Mouse (Mus musculus): ENCODE data around the gene Fars2.
"Not testable (repeated sequence)": the region's sequence is repeated elsewhere in the genome, so short reads cannot be mapped to it uniquely, and the experiment has no call there.

Gene Fars2

DNA sequence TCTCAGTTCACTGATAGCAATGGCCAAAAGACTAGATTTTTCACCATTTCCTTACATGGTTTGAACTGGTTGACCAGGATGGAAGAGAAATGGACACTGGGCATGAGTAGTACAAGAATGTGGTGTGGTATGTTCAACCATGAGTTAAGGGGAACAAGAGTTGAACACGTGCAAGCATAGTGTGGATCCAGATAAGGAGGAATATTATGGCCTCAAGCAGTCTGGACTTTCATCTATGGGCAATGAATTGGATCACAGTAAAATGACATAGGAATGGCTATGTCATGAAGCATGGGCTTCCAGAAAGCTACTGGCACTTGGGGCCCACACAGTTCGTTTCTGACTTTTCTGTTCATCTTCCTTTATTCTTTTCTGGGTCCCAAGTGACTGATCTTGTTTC, 168.0 kb downstream of the Fars2 start:
- no peak for DNase-seq (ENCODE audit: low read depth, low spot score)

DNA sequence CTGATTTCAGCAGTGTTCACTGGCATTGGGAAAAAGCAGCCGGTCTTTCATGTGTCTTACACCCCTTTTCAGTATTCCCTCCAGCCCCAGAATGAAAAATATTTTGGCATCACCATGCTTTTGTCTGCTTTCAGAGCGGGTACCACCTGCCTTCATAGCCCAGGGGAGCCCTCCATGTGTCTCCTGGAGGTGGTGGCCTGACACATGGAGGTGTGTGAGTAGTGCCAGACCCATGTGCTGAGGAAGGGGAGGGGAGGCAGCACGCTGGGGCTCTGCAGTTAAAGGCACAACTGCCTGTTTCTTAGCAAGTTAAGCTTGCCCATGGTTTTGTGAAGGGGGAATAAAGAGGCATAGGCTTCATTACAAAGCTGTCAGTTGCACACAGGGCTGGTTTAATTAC, 176.3 kb downstream of the Fars2 start:
- no peak for DNase-seq (ENCODE audit: low read depth, low spot score)

DNA sequence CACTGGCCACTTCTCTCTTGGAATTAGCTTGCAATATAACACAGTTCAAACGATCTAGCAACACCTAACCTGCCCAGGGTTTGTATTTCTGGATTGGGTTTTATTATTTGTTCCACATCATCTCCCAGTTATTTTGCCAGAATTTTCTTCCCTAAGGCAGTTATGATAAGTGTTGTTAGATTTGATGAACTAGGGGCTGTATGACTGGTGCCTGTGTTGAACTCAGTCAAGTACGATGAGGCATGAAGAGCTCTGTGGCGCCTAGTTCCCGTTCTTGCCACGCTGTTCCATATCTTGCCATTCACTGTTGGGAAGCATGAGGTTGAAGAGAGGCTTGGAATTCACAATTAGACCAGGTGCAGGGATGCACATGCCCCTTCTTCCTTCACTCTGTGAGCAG, 177.3 kb downstream of the Fars2 start:
- no peak for DNase-seq (ENCODE audit: low read depth, low spot score)

DNA sequence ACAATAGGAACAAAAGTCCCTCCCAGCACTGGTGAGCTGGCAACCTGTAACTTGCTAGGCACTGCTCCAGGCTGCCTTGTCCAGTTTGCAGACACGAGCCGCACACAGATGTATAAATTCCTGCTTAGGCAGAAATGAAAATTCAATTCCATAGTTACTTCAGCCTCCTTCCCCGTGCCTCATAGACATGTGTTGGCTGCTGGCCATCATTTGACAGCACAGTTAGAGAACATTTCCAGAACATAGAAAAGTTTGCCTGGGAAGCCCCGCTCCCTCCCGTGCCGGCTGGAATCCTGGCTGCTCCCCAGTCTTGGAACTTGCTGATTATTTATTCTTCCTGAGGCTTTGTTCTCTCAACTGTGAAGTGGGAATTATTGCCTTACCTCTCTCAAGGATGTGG, 178.6 kb downstream of the Fars2 start:
- DNase-seq (ENCODE audit: low read depth, low spot score) = no peak

DNA sequence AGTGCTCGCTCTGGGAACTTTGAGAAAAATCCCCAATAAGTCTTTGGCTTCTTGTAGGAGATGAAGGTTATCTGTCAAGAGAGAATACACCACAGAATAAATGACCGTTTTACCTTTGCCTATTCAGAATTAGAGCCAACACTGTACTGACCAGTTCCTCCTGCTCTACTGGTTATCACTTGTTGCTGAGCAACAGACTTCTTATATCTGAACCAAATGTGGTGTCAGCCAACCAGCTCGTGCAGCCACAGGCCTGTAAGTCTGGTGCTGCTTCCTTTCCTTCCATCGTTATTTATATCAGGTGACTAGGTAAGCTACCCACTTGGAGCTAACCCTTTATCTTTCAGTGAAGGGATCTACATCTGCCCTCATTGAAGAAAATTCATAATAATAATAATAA, 179.4 kb downstream of the Fars2 start:
- DNase-seq (ENCODE audit: low read depth, low spot score) = no peak

DNA sequence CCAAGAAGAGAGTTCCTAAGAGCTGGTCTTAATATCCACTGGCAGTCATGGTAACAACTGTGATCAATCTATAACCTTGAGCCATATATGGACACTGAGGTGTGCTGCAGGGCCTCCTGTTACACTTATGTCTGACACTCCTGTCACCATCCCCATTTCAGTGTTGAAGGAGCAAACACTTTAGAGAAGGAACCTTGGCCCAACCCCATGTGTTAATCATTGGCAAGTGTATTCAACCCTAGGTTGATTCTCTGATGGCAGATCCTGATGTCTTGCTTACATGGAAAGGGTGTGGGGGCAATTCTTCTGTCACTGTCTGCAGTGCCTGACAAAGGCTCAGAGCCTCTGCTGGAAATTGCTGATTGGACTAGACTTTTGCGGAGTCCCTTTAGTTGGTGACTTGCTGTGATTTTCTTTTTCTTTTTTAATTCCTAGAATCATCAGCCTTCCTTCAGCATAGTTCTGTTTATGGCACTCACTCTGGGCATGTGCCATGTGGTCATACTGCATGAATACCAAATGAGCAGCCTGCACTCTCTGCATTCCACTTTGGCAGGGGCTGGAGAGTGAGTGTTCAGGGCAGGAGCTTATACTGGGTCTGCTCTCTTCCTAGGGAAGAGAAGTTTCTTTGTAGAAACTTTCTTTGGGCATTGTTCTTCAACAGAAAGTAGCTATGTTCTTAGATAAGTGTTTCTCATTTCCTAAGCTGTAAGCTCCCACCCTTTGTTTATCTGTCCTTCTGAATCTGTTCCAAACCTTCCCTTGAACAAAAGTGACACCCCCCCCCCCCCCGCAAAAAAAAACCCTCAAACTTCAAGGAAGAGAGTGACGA, 181.0 kb downstream of the Fars2 start:
- no peak for DNase-seq (ENCODE audit: low read depth, low spot score)

DNA sequence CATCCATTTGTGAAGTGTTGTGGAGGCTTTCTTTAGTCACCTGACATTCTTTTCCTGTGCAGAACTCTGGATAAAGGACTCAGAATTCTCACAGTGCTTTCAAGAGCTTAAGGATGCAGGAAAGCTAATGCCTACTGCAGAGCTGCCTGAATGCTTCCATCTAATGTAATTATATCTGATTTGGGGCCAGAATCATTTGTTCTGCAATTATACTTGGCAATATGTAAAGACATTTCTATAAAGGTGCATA, 181.5 kb downstream of the Fars2 start:
- DNase-seq (ENCODE audit: low read depth, low spot score) = no peak

DNA sequence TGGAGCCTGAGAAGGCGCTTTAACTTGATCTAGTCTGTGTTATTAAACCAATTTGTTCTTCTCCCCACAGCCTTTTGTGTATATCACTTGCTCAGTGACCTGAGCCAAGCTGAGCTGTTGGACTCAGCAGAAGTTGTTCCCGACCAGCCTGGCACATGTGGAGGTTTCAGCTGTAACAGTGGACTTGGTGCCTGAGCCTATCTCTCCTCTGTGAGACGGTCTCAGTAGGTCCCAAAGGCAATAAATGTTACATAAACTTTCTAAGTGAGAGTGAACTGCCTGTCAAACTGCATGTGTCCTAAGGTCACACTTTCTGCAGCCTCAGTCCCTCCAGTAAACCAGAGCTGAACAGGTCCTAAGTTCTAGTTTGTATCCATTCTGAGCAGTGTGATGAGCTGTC, 185.6 kb downstream of the Fars2 start:
- no peak for DNase-seq (ENCODE audit: low read depth, low spot score)

DNA sequence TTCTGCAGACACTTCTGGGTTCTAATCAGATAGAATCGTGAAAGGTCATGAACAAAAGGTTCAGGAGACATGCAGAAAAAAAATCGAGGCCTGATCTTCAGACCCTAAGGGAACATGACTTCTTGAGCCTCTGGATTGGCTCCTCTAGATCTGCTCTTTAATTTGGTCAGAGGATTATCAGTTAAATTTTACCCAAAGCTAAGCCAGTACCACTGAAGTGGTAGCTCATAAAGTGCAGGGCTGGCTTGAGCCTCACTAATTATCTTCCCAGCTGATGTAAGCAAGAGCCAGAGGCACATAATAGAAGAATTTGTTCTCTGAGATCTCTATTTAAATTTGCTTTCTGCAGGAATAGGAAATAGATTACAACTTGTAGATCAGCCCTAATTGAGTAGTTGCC, 188.1 kb downstream of the Fars2 start:
- DNase-seq (ENCODE audit: low read depth, low spot score) = no peak

DNA sequence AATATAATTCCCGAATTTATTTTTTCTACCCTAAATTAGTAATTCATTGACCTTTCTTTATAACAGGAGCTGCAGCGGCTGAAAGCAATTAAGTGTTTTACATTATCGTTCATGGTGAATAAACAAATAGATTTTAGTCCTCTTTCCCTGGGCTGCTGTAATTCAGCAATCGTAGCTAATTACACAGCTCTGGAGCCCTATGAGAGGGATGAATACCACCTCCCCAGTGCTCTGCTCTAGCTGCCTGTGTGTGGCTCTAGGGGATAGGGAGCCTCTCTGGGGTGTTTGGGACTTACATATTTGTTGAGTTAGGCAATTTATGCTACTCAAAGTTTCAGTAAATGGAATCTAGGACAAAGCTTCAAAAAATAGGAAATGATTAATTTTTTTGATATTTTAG, 190.2 kb downstream of the Fars2 start:
- DNase-seq (ENCODE audit: low read depth, low spot score) = no peak

DNA sequence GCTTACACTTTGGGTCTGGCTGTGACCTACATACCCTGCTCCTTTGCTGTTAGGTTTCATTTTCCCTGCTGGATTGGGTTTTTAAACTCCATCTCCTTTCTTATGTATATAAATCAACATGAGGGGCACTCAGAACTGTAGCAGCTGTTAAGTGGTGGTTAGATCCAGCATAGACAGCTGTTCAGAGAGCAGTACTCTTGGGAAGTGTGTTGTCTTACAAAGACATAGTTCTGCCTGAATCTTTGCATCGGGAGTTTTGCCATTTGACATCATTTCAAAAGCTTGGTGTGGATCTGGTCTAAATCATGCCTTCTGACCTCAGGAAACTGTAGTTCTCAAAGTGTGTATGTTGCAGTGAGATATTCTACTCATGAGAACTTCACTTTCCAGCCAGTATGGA, 191.9 kb downstream of the Fars2 start:
- no peak for DNase-seq (ENCODE audit: low read depth, low spot score)

DNA sequence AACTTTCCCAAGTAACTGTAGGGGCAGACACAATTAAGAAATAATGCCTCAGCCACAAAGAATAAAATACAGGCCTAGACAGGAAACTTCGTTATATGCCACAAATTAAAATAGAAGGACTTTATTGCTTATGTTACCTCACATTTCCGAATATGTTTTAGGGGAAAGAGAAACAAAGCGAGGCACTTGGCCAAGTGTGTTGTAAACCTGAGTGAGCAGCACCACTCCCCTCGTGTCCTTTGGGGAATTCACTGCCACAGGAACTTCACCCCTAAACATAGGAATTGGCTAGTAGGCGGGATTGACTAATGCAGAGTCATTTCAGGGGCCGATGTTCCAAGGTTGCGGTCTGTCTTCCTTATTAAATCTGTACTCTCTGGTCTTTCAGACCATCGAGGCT, 197.0 kb downstream of the Fars2 start:
- no peak for DNase-seq (ENCODE audit: low read depth, low spot score)

DNA sequence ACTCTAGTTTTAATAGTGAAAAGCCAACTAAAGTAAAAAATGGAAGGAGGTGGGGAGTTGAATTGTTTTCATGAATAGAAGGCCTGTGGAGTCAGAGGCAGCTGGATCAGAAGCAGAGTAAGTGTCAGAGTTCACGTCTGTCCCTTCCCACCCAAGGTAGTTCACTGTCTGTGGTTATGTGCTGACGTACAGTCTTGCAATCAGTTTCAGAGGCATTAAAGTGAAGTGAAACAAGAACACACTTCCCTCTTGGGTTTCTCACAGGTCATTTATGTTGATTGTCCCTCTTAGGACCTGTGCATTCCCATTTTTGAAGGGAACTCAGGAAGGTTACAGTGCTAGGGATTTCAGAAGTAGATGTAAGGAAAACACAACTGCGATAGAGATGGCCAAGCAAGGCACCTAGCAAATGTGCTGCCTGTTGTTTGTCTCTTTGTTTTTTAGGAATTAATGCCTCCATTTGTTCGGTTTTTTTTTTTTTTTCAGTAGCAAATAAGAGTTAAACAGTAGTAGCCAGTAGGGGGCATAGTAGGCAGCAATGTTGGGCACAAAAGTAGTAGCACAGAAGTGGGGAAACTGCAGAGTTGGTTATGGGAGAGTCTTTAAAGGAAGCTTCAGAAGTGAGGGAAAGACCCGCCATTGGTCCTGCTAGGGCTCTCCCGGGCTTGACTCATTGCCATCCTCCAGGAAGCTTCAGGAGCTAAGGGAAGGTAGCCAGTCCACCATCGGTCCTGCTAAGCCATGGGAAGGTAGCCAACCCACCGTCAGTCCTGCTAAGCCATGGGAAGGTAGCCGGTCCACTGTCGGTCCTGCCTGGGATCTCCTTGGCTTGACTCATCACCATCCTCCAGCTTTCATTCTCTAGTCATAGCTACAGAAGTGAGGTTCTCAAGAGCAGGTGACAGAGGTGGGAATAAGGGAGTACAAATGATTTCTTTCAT, 197.9 kb downstream of the Fars2 start:
- no peak for DNase-seq (ENCODE audit: low read depth, low spot score)

DNA sequence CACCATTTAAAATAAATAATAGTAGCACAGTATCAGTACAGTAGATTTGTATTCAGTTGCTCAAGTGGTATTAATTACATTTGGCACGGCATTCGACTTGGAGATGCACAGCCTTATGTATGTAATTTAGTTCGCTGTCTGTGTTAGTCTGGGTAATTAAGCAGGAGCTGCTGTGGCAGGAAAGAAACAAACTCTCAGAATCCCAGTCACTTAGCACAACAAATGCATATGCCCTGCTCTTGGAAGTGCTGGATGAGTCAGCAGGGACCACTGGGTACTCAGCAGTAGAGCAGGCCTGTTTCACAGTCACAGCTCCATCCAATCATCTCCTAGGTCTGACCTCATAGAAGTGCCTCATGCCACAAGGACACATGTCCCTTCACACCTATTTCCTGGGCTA, 200.6 kb downstream of the Fars2 start:
- no peak for DNase-seq (ENCODE audit: low read depth, low spot score)

DNA sequence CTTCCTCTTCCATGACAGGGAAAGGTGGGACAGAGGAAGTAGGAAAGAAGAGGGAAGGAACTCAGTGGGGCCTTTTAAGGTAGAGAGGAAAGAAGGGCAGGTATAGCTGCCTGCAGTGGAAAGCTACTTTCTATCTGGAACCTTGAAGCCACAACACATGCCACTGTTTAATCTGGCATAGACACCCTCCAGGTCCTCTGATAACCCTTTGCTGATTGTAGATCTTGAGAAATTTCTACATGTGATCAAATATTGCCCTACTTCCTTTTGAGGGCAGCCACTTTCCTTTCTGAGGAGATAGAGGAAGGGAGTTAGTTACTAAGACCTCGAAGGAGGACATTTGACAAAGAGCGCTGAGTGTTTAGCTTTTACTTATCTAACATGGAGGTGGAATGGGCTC, 207.4 kb downstream of the Fars2 start:
- no peak for DNase-seq (ENCODE audit: low read depth, low spot score)

DNA sequence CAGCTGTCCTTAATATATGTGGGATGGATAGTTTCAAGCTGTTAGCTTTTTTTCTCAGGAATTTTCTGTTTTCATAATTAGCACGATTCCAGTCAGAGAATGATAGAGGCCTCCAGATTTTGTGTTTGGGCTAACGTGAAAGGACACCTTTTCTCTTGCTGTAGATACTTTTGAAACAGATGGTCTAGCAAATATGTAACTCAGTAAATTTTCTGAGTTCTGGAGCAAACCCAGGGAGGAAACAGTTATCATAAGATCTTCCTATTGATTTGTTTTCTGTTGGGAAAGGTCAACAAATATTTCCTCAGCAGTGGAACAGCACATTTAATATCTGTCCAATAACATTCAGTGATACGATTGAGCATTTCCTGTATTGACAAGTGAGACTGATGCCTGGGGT, 209.3 kb downstream of the Fars2 start:
- no peak for DNase-seq (ENCODE audit: low read depth, low spot score)

DNA sequence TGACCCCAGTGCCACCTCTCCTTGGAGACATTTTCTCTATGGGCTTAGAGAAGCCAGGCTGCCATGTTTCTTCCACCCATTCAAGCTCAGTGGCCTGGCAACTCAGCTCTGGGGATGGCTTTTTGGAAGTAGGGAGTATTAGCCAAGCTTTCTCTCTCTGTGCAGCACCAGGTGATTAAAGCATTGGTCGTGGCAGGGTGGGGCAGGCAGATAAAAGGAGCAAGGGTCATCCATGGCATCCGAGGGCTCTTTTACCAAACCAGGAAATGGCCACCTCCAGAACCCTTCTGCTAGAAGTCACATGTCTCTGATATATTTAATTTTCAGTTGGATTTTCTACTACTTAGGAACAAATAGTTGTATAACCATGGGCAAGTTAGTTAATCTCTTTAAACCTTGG, 212.7 kb downstream of the Fars2 start:
- DNase-seq (ENCODE audit: low read depth, low spot score) = no peak

DNA sequence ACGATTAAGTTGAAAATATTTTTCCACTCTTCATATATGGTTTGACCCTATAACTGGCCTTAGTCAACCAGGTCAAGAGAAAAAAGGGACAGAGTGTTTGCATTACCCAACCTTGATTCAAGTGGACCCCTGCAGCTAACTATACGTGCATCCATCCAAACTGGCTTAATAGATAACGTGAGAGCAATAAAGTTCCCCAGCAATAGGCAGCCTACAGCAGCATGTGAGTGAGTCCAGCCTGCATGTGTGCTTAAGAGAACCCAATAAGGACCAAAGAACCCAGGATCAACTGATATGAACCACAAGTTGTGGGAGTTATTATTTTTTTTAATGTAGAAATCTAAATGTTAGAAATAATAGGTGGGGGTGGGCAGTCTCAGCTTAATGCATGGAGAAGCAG, 213.3 kb downstream of the Fars2 start:
- no peak for DNase-seq (ENCODE audit: low read depth, low spot score)

DNA sequence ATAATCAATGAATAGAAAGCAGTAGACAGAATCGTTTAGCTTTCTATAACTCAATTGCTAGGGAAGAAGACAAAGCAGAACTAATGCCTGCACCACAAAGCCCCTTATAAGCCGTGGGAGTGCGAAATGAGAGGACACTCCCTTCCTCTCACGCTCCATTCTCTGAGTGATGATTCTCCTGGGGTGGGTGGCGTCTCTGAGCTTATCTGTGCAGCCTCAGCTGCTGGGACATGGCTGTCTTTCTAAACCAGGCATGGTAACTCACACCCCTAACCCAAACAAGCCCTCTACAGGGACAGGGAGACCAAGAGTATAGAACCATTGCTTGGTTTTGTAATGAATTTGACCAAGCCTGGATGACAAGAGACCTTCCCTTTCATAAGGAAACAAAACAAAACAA, 217.5 kb downstream of the Fars2 start:
- no peak for DNase-seq (ENCODE audit: low read depth, low spot score)

DNA sequence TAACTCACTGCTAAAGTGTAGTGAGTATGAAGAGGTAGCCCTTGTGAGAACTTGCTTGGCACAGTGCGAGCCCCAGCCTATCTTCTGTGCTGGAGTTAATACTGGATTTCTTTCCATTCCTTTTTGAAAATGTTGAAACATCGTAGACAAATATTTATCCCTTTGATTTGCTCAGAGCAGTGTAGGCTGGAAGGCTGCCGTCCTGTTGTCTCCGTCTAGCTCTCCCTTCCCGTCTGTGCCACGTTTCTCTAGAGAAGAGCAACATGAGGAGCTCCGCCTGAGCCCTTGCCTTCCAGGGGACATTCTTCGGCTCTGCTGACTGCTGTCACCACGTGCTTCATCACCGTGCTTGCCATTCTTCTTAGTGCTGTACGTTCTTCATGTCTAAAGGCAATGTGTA, 234.3 kb downstream of the Fars2 start:
- DNase-seq (ENCODE audit: low read depth, low spot score) = no peak

DNA sequence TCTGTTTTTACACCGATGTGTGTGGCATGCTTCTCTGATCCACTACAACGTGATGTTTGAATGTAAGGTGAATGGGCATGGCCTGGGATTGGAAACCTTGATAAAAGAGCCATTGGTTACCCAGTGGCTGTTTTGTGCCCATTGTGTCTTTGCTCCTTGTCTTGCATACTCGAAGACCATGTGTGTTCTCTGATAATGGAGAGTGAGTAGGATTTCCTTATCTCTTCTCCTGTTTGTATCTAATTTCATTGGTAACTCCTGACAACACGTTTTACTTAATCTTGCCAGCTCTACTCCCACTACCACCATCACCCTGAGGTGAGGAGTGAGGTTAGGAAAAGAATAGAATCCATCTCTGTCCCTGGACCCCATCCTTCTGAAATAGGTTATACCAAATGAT, 240.3 kb downstream of the Fars2 start:
- DNase-seq (ENCODE audit: low read depth, low spot score) = no peak

DNA sequence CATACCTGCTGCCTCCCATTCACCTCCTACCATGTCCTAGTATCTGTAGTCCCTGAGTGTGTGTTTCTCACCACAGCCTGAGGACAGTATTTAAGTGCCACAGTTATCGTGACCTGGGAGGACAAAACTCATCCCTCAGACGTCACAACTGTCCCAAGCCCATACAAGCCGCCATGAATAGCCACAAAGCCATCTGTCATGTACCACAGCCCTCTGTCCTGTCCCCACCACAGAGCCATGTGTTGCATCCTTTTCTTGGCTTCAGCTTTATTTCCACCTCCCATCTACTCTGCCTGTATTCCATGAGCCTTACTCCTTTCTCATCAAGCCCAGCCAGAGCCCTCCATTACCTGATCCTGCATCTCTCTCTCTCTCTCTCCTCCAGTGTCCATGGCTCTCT, 244.2 kb downstream of the Fars2 start:
- DNase-seq (ENCODE audit: low read depth, low spot score) = no peak

DNA sequence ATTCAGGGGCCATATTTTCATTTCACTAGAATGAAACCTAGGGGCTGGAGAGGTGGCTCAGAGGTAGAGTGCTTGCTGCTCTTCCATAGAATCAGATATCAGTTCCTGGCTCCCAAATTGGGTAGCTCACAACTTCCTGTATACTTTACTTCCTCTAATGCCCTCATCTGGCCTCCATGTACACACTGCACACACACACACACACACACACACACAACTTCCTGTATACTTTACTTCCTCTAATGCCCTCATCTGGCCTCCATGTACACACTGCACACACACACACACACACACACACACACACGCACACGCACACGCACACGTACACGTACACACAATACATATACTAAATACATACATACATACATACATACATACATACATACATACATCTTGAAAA, 248.5 kb downstream of the Fars2 start:
- not testable (repeated sequence) for DNase-seq (ENCODE audit: low read depth, low spot score)
